Mouse (Mus musculus) monocyte, adult 2 months (primary cell): ENCODE measurements at regions not wholly inside any gene's neighbourhood (a gene's known extent, or its start where the extent isn't known, plus 50 kb on each side); places are given as distances from the start of the nearest gene placed in this dataset.

Source experiments
- DNase-seq, 2 experiments: peaks; one replicate each; pipeline ENCODE4 v3.0.0; 2022; ENCODE audit warnings: low spot score in 2 of 2, low read depth in 1 of 2

DNA sequence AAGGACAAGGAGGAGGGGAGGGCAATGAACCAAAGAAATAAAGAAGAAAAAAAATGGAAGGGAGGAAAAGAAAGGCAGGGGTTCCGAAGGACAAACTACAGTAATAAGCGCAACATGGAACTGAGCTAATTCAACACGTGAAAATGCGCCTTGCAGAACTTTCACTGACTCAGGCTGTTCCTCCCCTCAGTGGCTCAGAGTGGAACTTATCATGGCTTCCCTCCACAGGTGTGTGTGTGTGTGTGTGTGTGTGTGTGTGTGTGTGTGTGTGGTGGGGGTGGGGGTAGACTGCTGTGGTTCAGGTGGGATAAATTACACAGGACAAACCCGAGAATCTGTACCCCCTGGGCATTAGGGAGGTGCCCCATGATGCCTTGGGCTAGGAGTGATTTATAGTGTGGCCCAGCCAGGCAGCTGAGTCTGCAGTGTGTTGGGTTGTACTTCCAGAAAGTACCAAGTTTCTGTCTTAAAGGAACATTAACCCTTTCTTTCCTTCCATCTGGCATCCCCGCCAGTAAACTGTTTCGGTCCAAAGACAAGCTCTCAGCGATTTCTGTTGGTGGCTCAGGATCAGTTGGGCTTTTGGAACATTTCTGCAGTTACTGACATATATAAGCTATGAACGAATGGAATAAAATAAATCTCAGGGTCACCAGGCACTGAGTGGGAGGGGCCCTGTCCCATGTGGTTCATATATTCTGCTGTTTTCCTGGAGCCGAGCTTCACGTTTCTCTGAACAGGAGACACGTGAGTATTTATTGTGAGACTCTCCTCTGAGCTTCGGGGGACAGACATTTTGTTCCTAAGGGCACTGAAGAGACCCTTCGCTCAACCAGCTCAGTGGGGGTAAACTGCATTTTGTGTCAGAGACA is 71.1 kb upstream of the Lnx1 start:
- DNase-seq, result no peak

DNA sequence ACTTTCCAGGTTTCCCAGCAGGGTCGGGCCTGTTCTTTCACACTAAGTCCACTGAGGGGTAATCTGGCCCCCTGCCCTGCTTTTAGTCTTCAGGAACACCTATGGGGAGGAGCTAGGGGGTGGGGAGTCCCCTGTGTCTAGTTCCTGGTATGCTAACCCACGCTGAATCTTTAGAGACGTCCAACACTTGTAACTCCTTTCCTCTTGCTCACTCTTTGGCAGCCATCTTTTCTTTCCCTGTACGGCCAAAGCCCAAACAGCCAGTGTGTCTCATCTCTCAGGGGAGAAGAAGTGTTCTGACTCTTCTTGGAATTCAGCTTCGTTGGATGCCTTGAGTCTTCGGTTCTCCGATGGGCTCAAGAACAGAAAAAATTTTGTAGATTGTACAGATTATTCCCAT is 68.4 kb upstream of the Lnx1 start:
- DNase-seq, result no peak

DNA sequence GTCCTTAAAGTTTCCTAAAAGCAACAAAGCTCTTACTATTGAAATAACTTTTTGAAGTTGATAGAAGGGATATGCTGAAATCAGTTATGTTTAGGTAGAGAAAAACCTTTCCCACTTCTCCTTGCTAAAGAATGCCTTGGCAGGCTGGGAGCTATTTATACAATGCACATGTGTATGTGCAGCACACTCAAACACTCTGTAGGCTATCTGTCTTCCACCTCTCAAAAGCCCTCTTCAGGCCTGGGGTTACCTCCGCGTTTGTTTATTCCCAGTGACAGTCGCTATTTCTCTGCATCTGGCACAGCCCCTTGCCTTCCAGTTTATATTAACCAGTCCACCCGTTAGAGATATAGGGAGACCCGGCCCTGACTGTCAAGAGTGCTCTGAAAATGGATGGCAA is 66.3 kb upstream of the Lnx1 start:
- DNase-seq, result no peak

DNA sequence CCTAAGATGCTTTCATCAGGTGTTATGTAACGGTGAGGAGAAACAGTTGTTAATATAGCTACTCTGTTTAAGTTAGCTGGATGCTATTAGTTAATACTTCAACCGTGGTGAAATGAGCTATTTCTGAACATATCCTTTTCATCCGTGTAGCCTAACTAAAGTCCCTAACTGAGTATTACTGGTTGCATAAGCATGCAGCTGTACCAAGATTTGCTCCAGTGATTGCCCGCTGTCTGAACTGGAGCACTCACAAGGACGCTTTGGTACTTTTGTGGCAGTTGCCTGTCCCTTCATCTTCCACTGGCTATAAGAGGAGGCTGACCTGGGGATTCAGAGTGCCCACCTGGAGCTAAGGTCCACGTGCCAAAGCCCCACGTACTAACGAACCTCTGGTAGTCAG is 65.3 kb upstream of the Lnx1 start:
- no peak for DNase-seq

DNA sequence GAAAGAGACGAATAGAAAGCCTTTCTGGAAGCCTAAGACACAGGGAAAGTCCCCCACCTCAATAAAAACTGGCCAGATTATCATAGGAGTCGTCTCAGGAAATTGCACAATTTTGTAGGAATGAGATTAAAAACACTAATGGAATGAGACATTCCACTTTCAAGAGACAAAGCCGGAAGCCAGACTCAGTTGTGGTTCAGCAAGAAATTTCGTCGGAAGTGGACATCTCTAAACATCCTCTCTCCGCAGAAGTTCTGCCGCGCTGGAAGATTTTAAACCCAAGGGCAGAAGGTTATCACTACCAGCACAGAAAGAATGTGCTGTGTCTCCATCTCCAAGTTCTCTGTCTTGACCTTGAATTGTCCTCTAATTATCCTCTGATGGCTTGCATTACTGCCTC is 63.5 kb upstream of the Lnx1 start:
- no peak for DNase-seq

DNA sequence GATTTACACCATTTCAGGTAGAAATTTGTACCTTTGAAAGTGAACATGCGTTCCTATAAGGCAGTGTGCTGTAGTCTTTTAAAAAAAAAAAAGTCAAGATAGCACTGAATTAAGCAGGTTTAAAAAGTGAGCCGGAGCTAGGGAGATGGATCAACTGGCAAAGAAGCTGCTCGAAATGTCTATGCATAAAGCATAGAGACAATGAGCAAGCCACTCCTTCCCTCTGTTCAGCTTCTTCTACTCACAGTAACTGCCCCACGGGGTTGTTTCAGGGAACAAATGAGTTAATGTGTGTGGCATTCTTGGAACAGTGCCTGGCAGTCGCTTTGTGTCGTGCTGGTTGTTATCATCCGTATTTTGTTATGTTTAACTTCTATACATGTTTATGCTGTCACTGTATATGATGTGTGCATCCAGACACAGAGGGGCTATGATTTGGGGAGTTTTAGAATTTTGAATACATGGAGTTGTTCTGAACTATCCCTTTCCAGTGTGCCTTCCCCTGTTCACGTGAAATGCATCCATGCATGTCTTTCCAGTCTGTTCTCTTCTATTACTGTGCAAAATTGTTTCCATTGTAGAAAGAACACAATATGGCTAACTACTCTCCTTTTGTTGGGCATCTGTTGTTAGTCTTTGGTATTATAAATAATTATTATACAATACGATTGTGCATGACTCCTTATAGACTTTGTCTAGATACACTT is 62.5 kb upstream of the Lnx1 start:
- DNase-seq, result no peak

DNA sequence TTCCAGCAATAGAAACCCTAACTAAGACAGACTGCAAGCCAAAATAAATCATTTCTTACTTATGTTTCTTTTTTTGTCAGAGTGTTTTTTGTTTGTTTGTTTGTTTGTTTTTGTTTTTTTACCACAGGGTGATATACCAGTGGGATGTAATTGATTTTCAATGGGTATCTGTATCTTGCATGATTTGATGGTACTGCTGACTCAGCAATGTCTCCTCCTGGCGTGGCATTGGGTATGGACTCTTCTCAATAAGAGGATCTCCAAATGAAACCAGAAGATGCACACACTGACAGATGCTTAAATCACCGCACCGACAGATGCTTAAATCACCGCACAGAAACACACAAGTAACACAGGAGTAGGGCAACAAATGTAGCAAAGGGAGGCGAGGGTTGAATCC is 54.8 kb upstream of the Lnx1 start:
- no peak for DNase-seq

DNA sequence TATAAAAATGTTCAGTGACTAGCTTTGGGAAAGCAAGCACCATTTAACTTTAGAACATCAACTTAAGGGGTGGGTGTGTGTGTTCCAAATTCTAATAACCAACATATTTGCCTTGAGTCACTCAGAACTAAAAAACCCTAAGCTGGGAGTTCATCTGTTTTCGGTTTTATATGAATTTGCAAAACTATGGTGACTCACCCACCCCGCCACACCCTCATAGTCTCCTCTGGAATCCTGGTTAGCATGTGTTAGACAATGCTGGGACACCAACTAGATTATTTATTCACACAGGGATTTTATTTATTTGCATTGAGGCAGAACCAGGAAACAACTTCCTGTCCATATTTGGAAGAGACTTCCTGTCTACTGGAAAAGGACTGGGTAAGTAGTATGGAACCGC is 50.2 kb upstream of the Lnx1 start:
- DNase-seq, result no peak
